Mouse (Mus musculus) E14TG2a.4 (cell line): ENCODE results near the gene Cryba4.

ENCODE experiments used
- CTCF ChIP-seq: conservative IDR thresholded peaks from 2 replicates; pipeline ENCODE4 v1.5.1; 2014; ENCODE audit warnings: low read length
- NANOG ChIP-seq: IDR thresholded peaks from 2 replicates; pipeline ENCODE4 v1.6.1; 2014; ENCODE audit warnings: borderline replicate concordance, low read length, mixed read lengths
- POU5F1 ChIP-seq: IDR thresholded peaks from 2 replicates; pipeline ENCODE4 v1.6.1; 2014; ENCODE audit warnings: low read length, borderline replicate concordance

DNA sequence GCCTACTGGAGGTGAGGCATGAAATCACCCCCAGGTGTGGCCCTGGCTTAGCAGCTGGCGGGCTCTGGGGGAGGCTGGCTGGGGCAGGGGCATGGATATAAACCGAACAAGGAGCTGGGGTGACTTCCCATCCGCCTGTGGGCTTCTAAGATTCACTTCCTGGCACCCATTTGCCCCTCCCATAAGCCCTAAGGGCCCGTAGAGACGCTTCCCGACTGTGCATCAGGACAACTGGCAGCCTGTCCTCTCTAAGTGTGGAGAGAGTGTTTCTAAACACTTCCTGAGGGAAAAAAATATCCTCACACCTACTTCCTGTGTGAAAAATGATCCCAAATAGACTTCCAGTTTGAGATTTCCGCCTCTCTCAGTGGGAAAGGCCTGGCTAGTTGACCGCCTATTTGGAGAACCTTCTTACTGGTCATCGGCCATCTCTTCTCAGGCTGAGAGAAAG lies 36.5 kb downstream of the Cryba4 start:
- TF ChIP-seq CTCF (no peak), NANOG (no peak), POU5F1 (no peak)
